Mouse (Mus musculus): ENCODE data around the gene Phb2. TPM values are rescaled to one million over a fixed set of nuclear protein-coding genes. Genes with fewer than 3 reads are reported as not detected.
A peak's percentile ranks its signal among the peaks of the same experiment; 100 is the strongest.

Gene Phb2
- polyA plus RNA-seq, 1 experiment from 2014 or later, result 318 TPM

DNA sequence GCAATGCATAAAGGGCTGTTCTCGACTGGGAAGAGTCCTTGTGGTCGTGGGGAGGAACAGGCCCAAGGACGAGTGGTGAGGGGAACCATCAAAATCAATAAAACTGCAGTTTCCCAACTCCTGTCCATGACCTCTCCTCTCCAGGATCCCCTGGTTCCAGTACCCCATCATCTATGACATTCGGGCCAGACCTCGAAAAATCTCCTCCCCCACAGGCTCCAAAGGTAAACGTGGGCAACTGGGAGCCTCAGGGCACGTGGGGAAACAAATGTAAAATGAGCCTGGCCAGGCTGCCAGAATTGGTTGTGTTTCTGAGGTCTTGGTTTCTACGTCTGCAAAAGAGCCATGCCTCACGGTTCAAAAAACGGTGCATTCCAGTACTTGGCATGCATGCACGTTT is 782 bp downstream of the Phb2 start:
- 25% methylated on average over 11 of the region's 11 CpGs for WGBS
- Histone ChIP-seq H3K9ac (ENCODE audit: low read depth, low read length) (peak overlapping the region; percentile 92), H3K4me2 (replicated peaks; ENCODE audit: low read depth, low read length) (peak overlapping the region; percentile 97), H3K27me3 (ENCODE audit: control insufficient read depth, insufficient read depth, low read length) (no peaks in the 10 kb centered on the region), H3K4me1 (replicated peaks; ENCODE audit: control insufficient read depth, insufficient read depth, low read length) (peaks cover 12% of the 10 kb centered on the region; the same call in 1 of the 2 replicates), H3K27ac (ENCODE audit: low read depth, low read length) (peak overlapping the region; percentile 17; the same call in 1 of the 2 replicates), H3K4me3 (ENCODE audit: low read depth, low read length) (peak overlapping the region; percentile 76), H3K36me3 (ENCODE audit: control insufficient read depth, insufficient read depth, low read length) (peaks cover 13% of the 10 kb centered on the region), H3K9me3 (ENCODE audit: control insufficient read depth, low read length) (no peaks in the 10 kb centered on the region)
- no peak for DNase-seq (ENCODE audit: low spot score)
- no peak for ATAC-seq (ENCODE audit: low FRiP score)

DNA sequence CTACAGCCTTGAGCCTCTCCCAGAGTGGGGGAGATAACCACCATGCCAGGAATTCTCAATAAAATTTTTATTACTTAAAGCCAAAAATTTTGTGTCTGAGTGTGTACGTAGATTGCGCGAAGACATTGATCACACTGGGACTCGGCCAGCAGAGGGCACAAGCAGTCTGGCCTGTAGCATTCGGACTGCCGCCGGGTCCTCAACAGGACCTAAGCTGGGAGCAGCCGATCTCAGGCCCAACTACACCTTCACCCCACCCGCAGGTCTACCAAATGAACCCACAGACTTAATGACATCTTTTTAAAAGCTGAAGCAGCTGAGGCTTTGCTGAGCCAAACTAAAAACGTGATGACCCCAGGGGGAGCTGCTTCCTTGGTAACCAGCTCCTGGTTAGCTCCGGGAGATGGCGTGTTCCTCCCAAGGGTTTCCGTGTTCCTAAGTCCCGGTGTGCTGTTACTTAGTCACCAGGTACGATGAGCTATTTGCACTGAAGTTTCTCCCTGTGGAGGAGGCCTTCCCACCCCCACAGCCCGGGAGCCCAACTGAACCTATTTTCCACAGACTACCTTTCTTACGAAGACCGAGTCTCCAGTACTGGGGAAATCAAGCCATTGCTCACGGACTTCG is 4.8 kb downstream of the Phb2 start:
- H3K4me2 ChIP-seq (replicated peaks; ENCODE audit: low read depth, low read length), result no peak overlapping the region
- H3K9ac ChIP-seq (ENCODE audit: low read depth, low read length), result no peak overlapping the region
- no peaks in the 10 kb centered on the region for H3K27me3 ChIP-seq (ENCODE audit: control insufficient read depth, insufficient read depth, low read length)
- ATAC-seq (ENCODE audit: low FRiP score) (no peak), DNase-seq (ENCODE audit: low spot score) (peak; percentile 68)
- H3K36me3 ChIP-seq (ENCODE audit: control insufficient read depth, insufficient read depth, low read length), result peaks cover 13% of the 10 kb centered on the region
- H3K4me1 ChIP-seq (replicated peaks; ENCODE audit: control insufficient read depth, insufficient read depth, low read length), result peaks cover 7% of the 10 kb centered on the region; the same call in 1 of the 2 replicates
- H3K4me3 ChIP-seq (ENCODE audit: low read depth, low read length), result no peak overlapping the region
- H3K9me3 ChIP-seq (ENCODE audit: control insufficient read depth, low read length), result no peaks in the 10 kb centered on the region
- WGBS, result 77% methylated on average over 20 of the region's 20 CpGs
- no peak overlapping the region for H3K27ac ChIP-seq (ENCODE audit: low read depth, low read length)

DNA sequence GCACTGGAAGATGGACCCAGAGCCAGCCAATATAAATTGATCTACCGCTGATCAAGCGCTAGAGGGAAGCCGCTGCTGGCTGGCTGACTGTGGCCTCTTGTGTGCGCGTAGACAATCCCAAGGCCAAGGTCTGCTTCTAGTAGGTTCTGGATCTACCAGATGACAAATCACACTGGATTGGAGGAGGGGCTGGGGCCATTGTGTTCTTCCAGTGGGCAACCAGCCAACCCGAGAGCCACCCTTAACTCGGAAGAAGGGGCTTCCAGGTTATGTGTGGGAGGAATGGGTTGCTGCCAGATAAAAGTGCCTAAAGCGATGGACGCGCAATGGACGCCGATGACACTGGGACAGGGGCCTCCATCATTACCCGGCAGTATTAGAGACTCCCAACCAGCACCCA is 5.8 kb downstream of the Phb2 start:
- Histone ChIP-seq H3K27me3 (ENCODE audit: control insufficient read depth, insufficient read depth, low read length) (no peaks in the 10 kb centered on the region), H3K9ac (ENCODE audit: low read depth, low read length) (no peak overlapping the region), H3K4me2 (replicated peaks; ENCODE audit: low read depth, low read length) (no peak overlapping the region), H3K27ac (ENCODE audit: low read depth, low read length) (no peak overlapping the region), H3K4me3 (ENCODE audit: low read depth, low read length) (no peak overlapping the region), H3K36me3 (ENCODE audit: control insufficient read depth, insufficient read depth, low read length) (peaks cover 13% of the 10 kb centered on the region), H3K4me1 (replicated peaks; ENCODE audit: control insufficient read depth, insufficient read depth, low read length) (peaks cover 5% of the 10 kb centered on the region; the same call in 1 of the 2 replicates), H3K9me3 (ENCODE audit: control insufficient read depth, low read length) (no peaks in the 10 kb centered on the region)
- ATAC-seq (ENCODE audit: low FRiP score) (0 out of 2 replicates have a peak, but pooled peaks have one; percentile 11), DNase-seq (ENCODE audit: low spot score) (no peak)
- 81% methylated on average over 13 of the region's 13 CpGs for WGBS

DNA sequence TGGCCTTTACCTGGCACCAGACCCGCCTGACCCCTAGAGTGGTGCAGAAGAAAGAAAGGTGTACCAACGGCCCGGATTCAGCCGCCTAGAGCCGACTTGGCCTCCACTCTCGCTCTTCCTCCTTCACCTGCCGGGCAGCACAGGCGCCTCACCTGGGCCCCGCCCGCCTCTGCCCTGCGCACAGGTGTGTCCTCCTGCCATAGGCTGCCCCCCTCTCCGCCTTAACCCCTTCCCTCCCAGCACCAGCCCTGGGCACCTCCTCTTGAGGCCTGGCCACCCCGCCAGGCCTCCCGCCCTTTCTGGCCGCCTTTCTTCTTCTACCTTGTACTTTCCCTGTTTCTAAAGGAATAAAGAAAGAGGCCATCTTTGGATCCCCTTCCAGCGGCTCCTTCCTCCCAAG is 6.6 kb downstream of the Phb2 start:
- Histone ChIP-seq H3K4me2 (replicated peaks; ENCODE audit: low read depth, low read length) (no peak overlapping the region), H3K36me3 (ENCODE audit: control insufficient read depth, insufficient read depth, low read length) (peaks cover 13% of the 10 kb centered on the region)
- 49% methylated on average over 10 of the region's 16 CpGs for WGBS

DNA sequence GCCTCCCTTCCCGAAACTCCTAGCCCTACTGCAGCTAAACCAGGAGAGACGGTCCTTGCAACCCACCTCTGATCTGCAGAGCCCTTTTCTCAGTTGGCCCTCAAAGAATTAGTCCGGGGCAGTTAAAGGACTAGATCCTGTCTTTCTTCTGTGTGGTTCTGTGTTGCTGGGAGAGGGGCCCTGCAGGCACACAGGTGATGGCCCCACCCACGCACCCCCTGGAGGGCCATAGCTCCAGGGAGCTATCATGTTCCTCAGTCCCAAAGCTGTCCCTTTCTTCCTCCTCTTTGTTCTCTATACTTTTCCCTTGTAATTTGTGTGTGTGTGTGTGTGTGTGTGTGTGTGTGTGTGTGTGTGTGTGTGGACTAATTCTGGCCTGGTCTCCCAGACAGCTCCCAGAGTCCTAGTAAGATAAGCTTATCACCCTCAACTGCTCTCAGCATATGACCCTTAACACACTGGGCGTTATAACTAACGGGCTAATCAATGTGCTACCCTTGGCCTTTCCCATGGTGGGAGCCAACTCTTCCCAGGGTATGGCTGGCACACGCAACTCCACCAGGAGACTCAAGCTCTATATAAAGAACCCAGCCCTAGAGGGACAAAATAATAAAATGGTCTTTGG is 7.3 kb downstream of the Phb2 start:
- H3K36me3 ChIP-seq (ENCODE audit: control insufficient read depth, insufficient read depth, low read length), result peaks cover 13% of the 10 kb centered on the region
- H3K4me1 ChIP-seq (replicated peaks; ENCODE audit: control insufficient read depth, insufficient read depth, low read length), result no peaks in the 10 kb centered on the region
- no peak overlapping the region for H3K4me3 ChIP-seq (ENCODE audit: low read depth, low read length)
- no peak overlapping the region for H3K4me2 ChIP-seq (replicated peaks; ENCODE audit: low read depth, low read length)
- no peaks in the 10 kb centered on the region for H3K9me3 ChIP-seq (ENCODE audit: control insufficient read depth, low read length)
- 67% methylated on average over 6 of the region's 7 CpGs for WGBS
- no peak overlapping the region for H3K27ac ChIP-seq (ENCODE audit: low read depth, low read length)
- no peak for DNase-seq (ENCODE audit: low spot score)
- no peak for ATAC-seq (ENCODE audit: low FRiP score)
- no peaks in the 10 kb centered on the region for H3K27me3 ChIP-seq (ENCODE audit: control insufficient read depth, insufficient read depth, low read length)
- H3K9ac ChIP-seq (ENCODE audit: low read depth, low read length), result no peak overlapping the region

More for the DNA sequence above, 6.6 kb downstream of the Phb2 start:
- H3K27ac ChIP-seq (ENCODE audit: low read depth, low read length), result no peak overlapping the region
- no peak overlapping the region for H3K4me3 ChIP-seq (ENCODE audit: low read depth, low read length)
- H3K9ac ChIP-seq (ENCODE audit: low read depth, low read length), result no peak overlapping the region
- H3K4me1 ChIP-seq (replicated peaks; ENCODE audit: control insufficient read depth, insufficient read depth, low read length), result no peaks in the 10 kb centered on the region
- no peaks in the 10 kb centered on the region for H3K9me3 ChIP-seq (ENCODE audit: control insufficient read depth, low read length)
- ATAC-seq (ENCODE audit: low FRiP score) (0 out of 2 replicates have a peak, but pooled peaks have one; percentile 3), DNase-seq (ENCODE audit: low spot score) (no peak)
- H3K27me3 ChIP-seq (ENCODE audit: control insufficient read depth, insufficient read depth, low read length), result no peaks in the 10 kb centered on the region

DNA sequence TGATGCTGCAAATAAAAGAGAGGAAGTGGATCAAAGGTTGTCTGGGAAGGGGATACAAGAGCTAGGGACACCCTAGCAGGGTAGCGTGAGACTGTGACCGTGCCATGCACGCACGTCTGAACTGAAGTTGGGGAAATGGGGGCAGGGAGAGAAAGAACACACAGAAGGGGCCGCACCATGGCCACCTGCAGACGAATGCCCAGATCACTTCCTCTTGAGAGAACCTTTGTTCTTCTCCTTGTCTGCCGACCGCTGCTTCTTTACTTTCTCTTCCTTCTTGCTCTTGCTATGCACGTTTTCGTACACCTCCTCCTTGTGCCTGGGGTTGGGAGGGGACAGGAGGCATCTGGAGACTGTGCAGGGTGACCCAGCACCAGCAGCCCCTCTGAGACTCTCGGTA is 8.8 kb downstream of the Phb2 start:
- ATAC-seq (ENCODE audit: low FRiP score) (no peak), DNase-seq (ENCODE audit: low spot score) (no peak)
- Histone ChIP-seq H3K9me3 (ENCODE audit: control insufficient read depth, low read length) (no peaks in the 10 kb centered on the region), H3K27me3 (ENCODE audit: control insufficient read depth, insufficient read depth, low read length) (no peaks in the 10 kb centered on the region), H3K9ac (ENCODE audit: low read depth, low read length) (no peak overlapping the region), H3K27ac (ENCODE audit: low read depth, low read length) (no peak overlapping the region), H3K4me2 (replicated peaks; ENCODE audit: low read depth, low read length) (no peak overlapping the region), H3K36me3 (ENCODE audit: control insufficient read depth, insufficient read depth, low read length) (peaks cover 4% of the 10 kb centered on the region), H3K4me3 (ENCODE audit: low read depth, low read length) (no peak overlapping the region), H3K4me1 (replicated peaks; ENCODE audit: control insufficient read depth, insufficient read depth, low read length) (no peaks in the 10 kb centered on the region)
- 71% methylated on average over 11 of the region's 11 CpGs for WGBS

DNA sequence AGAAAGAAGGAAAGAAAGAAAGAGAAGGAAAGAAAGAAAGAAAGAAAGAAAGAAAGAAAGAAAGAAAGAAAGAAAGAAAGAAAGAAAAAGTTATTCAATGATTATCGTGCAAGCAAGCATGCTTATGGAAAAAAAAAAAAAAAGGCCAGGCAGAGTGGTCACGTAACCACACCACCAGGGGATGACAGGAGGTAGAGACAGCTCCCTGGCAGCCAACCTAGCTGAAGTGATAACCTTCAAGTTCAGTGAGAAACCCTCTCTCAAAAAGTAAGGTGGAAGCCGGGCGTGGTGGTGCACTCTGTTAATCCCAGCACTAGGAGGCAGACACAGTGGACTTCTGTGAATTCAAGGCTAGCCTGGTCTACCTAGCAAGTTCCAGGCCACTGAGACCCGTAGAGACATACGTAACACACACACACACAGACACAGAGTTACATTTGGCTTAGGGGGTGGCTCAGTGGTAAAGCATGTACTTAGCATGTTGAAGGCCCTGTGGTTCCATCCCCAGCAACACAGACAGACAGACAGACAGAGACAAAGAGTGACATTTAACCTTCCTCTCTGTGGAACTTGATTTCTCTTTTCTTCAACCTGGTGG is 10.8 kb downstream of the Phb2 start:
- H3K9me3 ChIP-seq (ENCODE audit: control insufficient read depth, low read length), result no peaks in the 10 kb centered on the region
- H3K27ac ChIP-seq (ENCODE audit: low read depth, low read length), result no peak overlapping the region
- H3K27me3 ChIP-seq (ENCODE audit: control insufficient read depth, insufficient read depth, low read length), result no peaks in the 10 kb centered on the region
- H3K36me3 ChIP-seq (ENCODE audit: control insufficient read depth, insufficient read depth, low read length), result no peaks in the 10 kb centered on the region
- WGBS, result 82% methylated on average over 6 of the region's 6 CpGs
- H3K9ac ChIP-seq (ENCODE audit: low read depth, low read length), result no peak overlapping the region
- DNase-seq (ENCODE audit: low spot score) (no peak), ATAC-seq (ENCODE audit: low FRiP score) (no peak)
- no peak overlapping the region for H3K4me2 ChIP-seq (replicated peaks; ENCODE audit: low read depth, low read length)
- no peak overlapping the region for H3K4me3 ChIP-seq (ENCODE audit: low read depth, low read length)
- no peaks in the 10 kb centered on the region for H3K4me1 ChIP-seq (replicated peaks; ENCODE audit: control insufficient read depth, insufficient read depth, low read length)

GRCm38 (mm10) chr6:124723541-124723940 is 11.4 kb downstream of the Phb2 start:
- no peaks in the 10 kb centered on the region for H3K9me3 ChIP-seq (ENCODE audit: control insufficient read depth, low read length)
- DNase-seq (ENCODE audit: low spot score) (no peak), ATAC-seq (ENCODE audit: low FRiP score) (no peak)
- no peaks in the 10 kb centered on the region for H3K36me3 ChIP-seq (ENCODE audit: control insufficient read depth, insufficient read depth, low read length)
- no peak overlapping the region for H3K9ac ChIP-seq (ENCODE audit: low read depth, low read length)
- no peaks in the 10 kb centered on the region for H3K27me3 ChIP-seq (ENCODE audit: control insufficient read depth, insufficient read depth, low read length)
- 90% methylated on average over 8 of the region's 8 CpGs for WGBS
- no peak overlapping the region for H3K4me3 ChIP-seq (ENCODE audit: low read depth, low read length)
- H3K4me1 ChIP-seq (replicated peaks; ENCODE audit: control insufficient read depth, insufficient read depth, low read length), result no peaks in the 10 kb centered on the region
- H3K4me2 ChIP-seq (replicated peaks; ENCODE audit: low read depth, low read length), result no peak overlapping the region
- no peak overlapping the region for H3K27ac ChIP-seq (ENCODE audit: low read depth, low read length)

DNA sequence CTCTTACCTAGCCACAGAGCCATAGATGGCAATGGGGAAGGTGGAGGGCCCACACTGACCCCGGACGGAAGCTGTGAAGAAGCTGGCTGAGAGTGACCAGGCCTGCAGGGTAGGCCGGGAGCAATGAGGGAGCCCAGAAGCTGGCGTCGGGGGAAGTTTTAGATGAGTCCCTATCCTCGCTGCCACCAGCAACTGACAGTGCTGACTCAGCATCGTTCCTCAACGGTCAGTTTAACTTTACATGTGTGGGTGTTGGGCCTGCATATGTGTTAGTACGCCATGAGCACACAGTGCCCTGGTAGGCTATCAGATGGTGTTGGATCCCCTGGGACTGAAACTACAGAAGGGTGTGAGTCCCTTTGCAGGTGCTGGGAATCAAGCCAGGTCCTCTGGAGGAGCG is 12.3 kb downstream of the Phb2 start:
- no peak overlapping the region for H3K4me3 ChIP-seq (ENCODE audit: low read depth, low read length)
- 87% methylated on average over 10 of the region's 10 CpGs for WGBS

More for the DNA sequence above, 12.3 kb downstream of the Phb2 start:
- Histone ChIP-seq H3K9me3 (ENCODE audit: control insufficient read depth, low read length) (no peaks in the 10 kb centered on the region), H3K27ac (ENCODE audit: low read depth, low read length) (no peak overlapping the region), H3K4me1 (replicated peaks; ENCODE audit: control insufficient read depth, insufficient read depth, low read length) (no peaks in the 10 kb centered on the region), H3K4me2 (replicated peaks; ENCODE audit: low read depth, low read length) (no peak overlapping the region), H3K36me3 (ENCODE audit: control insufficient read depth, insufficient read depth, low read length) (no peaks in the 10 kb centered on the region), H3K9ac (ENCODE audit: low read depth, low read length) (no peak overlapping the region), H3K27me3 (ENCODE audit: control insufficient read depth, insufficient read depth, low read length) (no peaks in the 10 kb centered on the region)
- DNase-seq (ENCODE audit: low spot score), result no peak
- no peak for ATAC-seq (ENCODE audit: low FRiP score)

Measured in hindbrain, embryonic 11.5 days (tissue).